Mouse (Mus musculus): Measurements from ENCODE around the gene Nebl. TPM values are rescaled to one million over a fixed set of nuclear protein-coding genes. Genes with fewer than 3 reads are reported as not detected.
"Not testable (repeated sequence)": the region's sequence is repeated elsewhere in the genome, so short reads cannot be mapped to it uniquely, and the experiment has no call there.

Gene Nebl
- polyA plus RNA-seq, 1 experiment from 2014 or later = 8.7 TPM

- WGBS = 100% methylated on average over 1 of the region's 1 CpGs
- Histone ChIP-seq H3K4me3 (no peak overlapping the region), H3K27ac (replicated peaks) (no peak overlapping the region), H3K9me3 (no peaks in the 10 kb centered on the region), H3K9ac (replicated peaks) (no peak overlapping the region), H3K4me1 (no peaks in the 10 kb centered on the region), H3K4me2 (replicated peaks) (no peak overlapping the region), H3K27me3 (no peaks in the 10 kb centered on the region), H3K36me3 (no peaks in the 10 kb centered on the region)
- ATAC-seq (replicated peaks) = no peak
Measured at GRCm38 (mm10) chr2:17362181-17362580, 369.1 kb downstream of the Nebl start.

GRCm38 (mm10) chr2:17344643-17345042 lies 386.6 kb downstream of the Nebl start:
- no peaks in the 10 kb centered on the region for H3K4me1 ChIP-seq
- no peaks in the 10 kb centered on the region for H3K27me3 ChIP-seq
- no peak overlapping the region for H3K9ac ChIP-seq (replicated peaks)
- H3K27ac ChIP-seq (replicated peaks) = no peak overlapping the region
- H3K36me3 ChIP-seq = no peaks in the 10 kb centered on the region
- no peak overlapping the region for H3K4me3 ChIP-seq
- no peak overlapping the region for H3K4me2 ChIP-seq (replicated peaks)
- H3K9me3 ChIP-seq = no peaks in the 10 kb centered on the region
- ATAC-seq (replicated peaks) = no peak
- WGBS = 98% methylated on average over 1 of the region's 1 CpGs

- ATAC-seq (replicated peaks) = no peak
- Histone ChIP-seq H3K36me3 (no peaks in the 10 kb centered on the region), H3K9me3 (no peaks in the 10 kb centered on the region), H3K9ac (replicated peaks) (no peak overlapping the region), H3K4me2 (replicated peaks) (no peak overlapping the region), H3K4me1 (no peaks in the 10 kb centered on the region), H3K27ac (replicated peaks) (no peak overlapping the region), H3K27me3 (no peaks in the 10 kb centered on the region), H3K4me3 (no peak overlapping the region)
- 94% methylated on average over 5 of the region's 5 CpGs for WGBS
Measured at GRCm38 (mm10) chr2:17335451-17335850, 395.8 kb downstream of the Nebl start.

- ATAC-seq (replicated peaks) = peak; percentile 60; the same call in 1 of the 2 replicates
- WGBS = 74% methylated on average over 1 of the region's 1 CpGs
- Histone ChIP-seq H3K4me1 (no peaks in the 10 kb centered on the region), H3K36me3 (no peaks in the 10 kb centered on the region), H3K27me3 (no peaks in the 10 kb centered on the region), H3K4me2 (replicated peaks) (no peak overlapping the region), H3K9me3 (no peaks in the 10 kb centered on the region), H3K9ac (replicated peaks) (no peak overlapping the region), H3K27ac (replicated peaks) (no peak overlapping the region), H3K4me3 (no peak overlapping the region)
Measured at GRCm38 (mm10) chr2:17326590-17326989, 404.7 kb downstream of the Nebl start.

- H3K27me3 ChIP-seq = no peaks in the 10 kb centered on the region
- no peak overlapping the region for H3K9ac ChIP-seq (replicated peaks)
- no peaks in the 10 kb centered on the region for H3K9me3 ChIP-seq
- 89% methylated on average over 5 of the region's 5 CpGs for WGBS
- no peak overlapping the region for H3K27ac ChIP-seq (replicated peaks)
- H3K4me2 ChIP-seq (replicated peaks) = no peak overlapping the region
- no peak for ATAC-seq (replicated peaks)
- H3K4me3 ChIP-seq = no peak overlapping the region
- no peaks in the 10 kb centered on the region for H3K4me1 ChIP-seq
- H3K36me3 ChIP-seq = no peaks in the 10 kb centered on the region
Measured at GRCm38 (mm10) chr2:17316850-17317249, 414.4 kb downstream of the Nebl start.

GRCm38 (mm10) chr2:17301379-17301778 lies 429.9 kb downstream of the Nebl start:
- ATAC-seq (replicated peaks) = no peak

GRCm38 (mm10) chr2:17297496-17297895 lies 433.8 kb downstream of the Nebl start:
- H3K36me3 ChIP-seq = no peaks in the 10 kb centered on the region
- no peaks in the 10 kb centered on the region for H3K9me3 ChIP-seq
- no peak overlapping the region for H3K9ac ChIP-seq (replicated peaks)
- no peaks in the 10 kb centered on the region for H3K27me3 ChIP-seq
- H3K4me2 ChIP-seq (replicated peaks) = no peak overlapping the region
- 49% methylated on average over 1 of the region's 1 CpGs for WGBS
- no peak overlapping the region for H3K4me3 ChIP-seq
- H3K4me1 ChIP-seq = no peaks in the 10 kb centered on the region
- H3K27ac ChIP-seq (replicated peaks) = no peak overlapping the region
- no peak for ATAC-seq (replicated peaks)

More at GRCm38 (mm10) chr2:17301379-17301778, 429.9 kb downstream of the Nebl start:
- H3K36me3 ChIP-seq = no peaks in the 10 kb centered on the region
- no peaks in the 10 kb centered on the region for H3K4me1 ChIP-seq
- no peaks in the 10 kb centered on the region for H3K27me3 ChIP-seq
- H3K27ac ChIP-seq (replicated peaks) = no peak overlapping the region
- no peak overlapping the region for H3K4me2 ChIP-seq (replicated peaks)
- H3K9ac ChIP-seq (replicated peaks) = no peak overlapping the region
- H3K9me3 ChIP-seq = no peaks in the 10 kb centered on the region
- H3K4me3 ChIP-seq = no peak overlapping the region

DNA sequence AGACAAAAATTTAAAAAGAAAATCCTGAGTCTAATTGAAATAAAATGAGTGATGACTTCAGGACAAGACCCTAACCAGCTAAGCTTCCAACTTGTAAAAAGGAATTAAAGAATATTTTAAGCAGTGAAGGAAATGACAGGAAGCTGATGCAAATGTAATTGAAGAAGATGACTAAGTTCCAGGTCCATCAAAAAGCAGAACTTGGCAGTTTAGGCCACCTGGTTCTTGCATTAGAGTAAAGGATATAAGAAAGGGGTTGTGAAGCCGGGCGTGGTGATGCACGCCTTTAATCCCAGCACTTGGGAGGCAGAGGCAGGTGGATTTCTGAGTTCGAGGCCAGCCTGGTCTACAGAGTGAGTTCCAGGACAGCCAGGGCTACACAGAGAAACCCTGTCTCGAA lies 436.0 kb downstream of the Nebl start:
- not testable (repeated sequence) for H3K9me3 ChIP-seq; H3K36me3 ChIP-seq; H3K4me2 ChIP-seq (replicated peaks); H3K4me3 ChIP-seq; H3K27ac ChIP-seq (replicated peaks); H3K27me3 ChIP-seq; H3K9ac ChIP-seq (replicated peaks); ATAC-seq (replicated peaks); H3K4me1 ChIP-seq
- 88% methylated on average over 5 of the region's 5 CpGs for WGBS

Small RNAs within 50 kb of the gene (microRNA-seq; reads per million reads assigned to microRNA genes)
- gene Mir6419 = not detected

Data from forebrain, embryonic 15.5 days (tissue).